Mouse (Mus musculus) hindbrain, embryonic 10.5 days (tissue): Measurements from ENCODE around the gene Rara. TPM values are rescaled to one million over a fixed set of nuclear protein-coding genes. Genes with fewer than 3 reads are reported as not detected.

Source experiments
- DNase-seq: peaks from one replicate; pipeline ENCODE4 v3.0.0-alpha.2; 2017; ENCODE audit warnings: low spot score
- H3K27ac ChIP-seq: fragments of 300-500 bp; sonication (generic); 2 replicates; pipeline ENCODE4 v1.5.1; 2016; ENCODE audit warnings: mild to moderate bottlenecking, moderate library complexity
- H3K27me3 ChIP-seq: fragments of 300-500 bp; sonication (generic); 2 replicates; pipeline ENCODE4 v1.6.1; 2016; ENCODE audit warnings: mild to moderate bottlenecking; ENCODE audit not compliant: poor library complexity, insufficient read depth, severe bottlenecking
- H3K36me3 ChIP-seq: fragments of 300-500 bp; sonication (generic); 2 replicates; pipeline ENCODE4 v1.6.1; 2016; ENCODE audit warnings: mild to moderate bottlenecking, moderate library complexity
- H3K4me1 ChIP-seq: fragments of 300-500 bp; sonication (generic); replicated peaks from 2 replicates; pipeline ENCODE4 v1.6.1; 2016; ENCODE audit warnings: mild to moderate bottlenecking
- H3K4me3 ChIP-seq: fragments of 300-500 bp; sonication (generic); 2 replicates; pipeline ENCODE4 v1.5.1; 2016; ENCODE audit warnings: mild to moderate bottlenecking, moderate library complexity
- H3K9me3 ChIP-seq: fragments of 300-500 bp; sonication (generic); 2 replicates; pipeline ENCODE4 v1.6.1; 2016; ENCODE audit warnings: mild to moderate bottlenecking, moderate library complexity
- WGBS: fragments of 180-500 bp; shearing (Covaris S2); methylation state at CpG from one replicate; pipeline ENCODE4 v1.1.7; 2016; 5-methylcytosine and 5-hydroxymethylcytosine counted together
- polyA plus RNA-seq: library from polyadenylated mRNA; unstranded; fragments of >200 nt; fragmentation: Nextera tagmentation; extraction: Ambion mirVana; gene quantifications from 2 replicates; pipeline ENCODE4 v1.2.1, GENCODE M21; 2016

The Rara gene
- polyA plus RNA-seq = 28.4 and 53.7 TPM in 2 replicates

DNA sequence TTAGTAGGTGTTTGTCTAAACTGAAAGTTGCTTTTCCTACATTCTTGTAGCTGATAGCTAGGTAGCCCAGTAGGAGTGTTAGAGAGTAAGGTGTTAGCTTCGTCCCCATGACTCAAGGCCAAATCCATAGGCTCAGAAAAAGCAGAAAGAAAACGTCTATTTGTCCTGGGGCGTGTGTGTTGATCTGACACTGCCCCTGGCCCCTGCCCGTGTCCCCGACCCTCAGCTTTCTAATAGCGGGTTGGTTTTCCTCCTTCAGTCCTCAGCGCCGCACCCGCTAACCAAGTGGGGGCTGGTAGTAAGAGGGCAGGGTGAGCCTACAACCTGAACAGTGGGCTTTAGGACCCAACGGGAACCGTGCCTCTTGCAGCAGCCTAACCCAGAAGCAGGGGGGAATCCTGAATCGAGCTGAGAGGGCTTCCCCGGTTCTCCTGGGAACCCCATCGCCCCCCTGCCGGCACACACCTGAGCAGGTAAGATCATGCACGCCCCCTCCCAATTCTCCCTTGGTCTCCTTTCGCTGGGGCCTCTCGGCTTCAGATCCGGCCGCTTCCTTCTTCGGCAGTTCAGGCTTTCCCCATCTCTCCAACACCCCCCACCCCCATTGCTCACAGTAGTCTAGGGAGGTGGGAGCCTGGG, at the start of gene Rara:
Rara (plus strand) TSS at position 381 of the 639 bp plus-strand sequence.
- Histone ChIP-seq H3K27ac (peak within 1 kb of the TSS; percentile 91), H3K4me1 (peaks cover 98% of the 10 kb centered on the region), H3K9me3 (no peaks in the 10 kb centered on the region), H3K4me3 (peak within 1 kb of the TSS; percentile 68), H3K27me3 (peaks cover 50% of the 10 kb centered on the region), H3K36me3 (peaks cover 4% of the 10 kb centered on the region)
- 7% methylated on average over 21 of the region's 21 CpGs for WGBS
- peak; percentile 56 for DNase-seq

DNA sequence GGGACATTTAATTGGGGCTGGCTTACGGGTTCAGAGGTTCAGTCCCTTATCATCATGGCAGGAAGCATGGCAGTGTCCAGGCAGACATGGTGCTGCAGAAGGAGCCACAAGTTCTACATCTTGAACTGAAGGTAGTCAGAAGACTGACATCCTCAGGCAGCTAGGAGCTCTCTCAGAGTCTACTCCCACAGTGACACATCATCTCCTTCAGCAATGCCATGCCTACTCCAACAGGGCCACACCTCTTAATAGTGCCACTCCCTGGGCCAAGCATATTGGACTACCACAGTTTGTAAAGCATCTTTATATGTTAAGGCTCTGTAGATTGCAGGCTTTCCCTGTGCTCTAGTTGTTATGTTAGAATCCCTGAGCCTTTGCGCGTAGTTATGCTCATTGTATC, 39.9 kb upstream of the Rara start:
- peaks cover 91% of the 10 kb centered on the region for H3K36me3 ChIP-seq
- no peak overlapping the region for H3K4me3 ChIP-seq
- DNase-seq = no peak
- 97% methylated on average over 3 of the region's 3 CpGs for whole genome bisulfite sequencing
- peaks cover 8% of the 10 kb centered on the region; the same call in 1 of the 2 replicates for H3K4me1 ChIP-seq
- H3K27me3 ChIP-seq = no peaks in the 10 kb centered on the region
- H3K27ac ChIP-seq = no peak overlapping the region
- H3K9me3 ChIP-seq = no peaks in the 10 kb centered on the region

DNA sequence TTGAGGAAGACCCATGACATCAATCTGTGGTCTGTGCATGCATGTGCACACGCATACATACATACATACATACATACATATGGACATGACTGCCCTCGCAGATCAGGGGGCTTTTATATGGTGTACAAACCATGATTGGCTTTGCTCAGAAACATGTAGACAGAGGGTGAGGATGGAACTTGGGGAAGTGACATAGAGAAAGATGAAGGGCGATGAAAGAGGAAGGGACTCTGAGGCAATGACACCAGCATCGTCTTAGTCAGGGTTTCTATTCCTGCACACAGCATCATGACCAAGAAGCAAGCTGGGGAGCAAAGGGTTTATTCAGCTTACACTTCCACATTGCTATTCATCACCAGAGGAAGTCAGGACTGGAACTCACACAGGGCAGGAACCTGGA, 38.5 kb upstream of the Rara start:
- Histone ChIP-seq H3K36me3 (peaks cover 100% of the 10 kb centered on the region), H3K4me3 (no peak overlapping the region), H3K27me3 (no peaks in the 10 kb centered on the region), H3K27ac (no peak overlapping the region), H3K9me3 (no peaks in the 10 kb centered on the region), H3K4me1 (peaks cover 8% of the 10 kb centered on the region; the same call in 1 of the 2 replicates)
- DNase-seq = no peak
- WGBS = 95% methylated on average over 4 of the region's 4 CpGs

DNA sequence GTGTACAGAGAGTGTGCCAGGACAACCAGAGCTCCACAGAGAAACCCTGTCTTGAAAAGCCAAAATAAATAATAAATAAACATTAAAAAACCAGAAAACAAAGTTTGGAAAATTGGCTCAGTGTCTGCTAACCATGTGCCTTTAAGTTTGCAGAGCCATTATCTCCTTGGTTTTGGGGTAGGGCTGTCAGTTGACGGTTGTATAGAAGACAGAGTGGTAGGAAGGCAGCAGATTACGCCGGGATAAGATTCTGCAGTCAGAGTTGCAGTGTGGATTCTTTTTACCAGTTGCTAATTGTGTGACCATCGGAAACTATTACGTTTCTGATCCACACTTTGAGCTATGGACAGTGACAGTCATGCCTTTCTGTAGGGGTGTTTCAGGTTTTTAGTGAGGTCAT, 37.6 kb upstream of the Rara start:
- WGBS = 93% methylated on average over 5 of the region's 5 CpGs
- no peak for DNase-seq
- Histone ChIP-seq H3K4me1 (peaks cover 8% of the 10 kb centered on the region; the same call in 1 of the 2 replicates), H3K36me3 (peaks cover 100% of the 10 kb centered on the region), H3K27ac (no peak overlapping the region), H3K9me3 (no peaks in the 10 kb centered on the region), H3K4me3 (no peak overlapping the region), H3K27me3 (no peaks in the 10 kb centered on the region)

DNA sequence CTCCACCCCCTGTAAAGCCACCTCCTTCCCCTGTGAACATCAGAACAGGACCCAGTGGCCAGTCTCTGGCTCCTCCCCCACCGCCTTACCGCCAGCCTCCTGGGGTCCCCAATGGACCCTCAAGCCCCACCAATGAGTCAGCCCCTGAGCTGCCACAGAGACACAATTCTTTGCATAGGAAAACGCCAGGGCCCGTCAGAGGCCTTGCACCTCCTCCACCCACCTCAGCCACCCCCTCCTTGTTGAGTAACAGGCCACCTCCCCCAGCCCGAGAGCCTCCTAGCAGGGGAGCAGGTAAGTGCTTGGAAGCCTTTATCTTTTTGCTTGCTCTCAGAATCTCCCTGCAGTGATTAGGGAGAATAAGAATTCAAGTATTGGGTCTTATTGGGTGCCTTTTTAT, 35.2 kb upstream of the Rara start:
- Histone ChIP-seq H3K9me3 (no peaks in the 10 kb centered on the region), H3K4me3 (no peak overlapping the region), H3K27ac (0 out of 2 replicates have a peak overlapping the region, but pooled peaks have one; percentile 56), H3K27me3 (no peaks in the 10 kb centered on the region), H3K4me1 (peaks cover 8% of the 10 kb centered on the region; the same call in 1 of the 2 replicates), H3K36me3 (peaks cover 100% of the 10 kb centered on the region)
- 54% methylated on average over 5 of the region's 5 CpGs for WGBS
- DNase-seq = no peak

DNA sequence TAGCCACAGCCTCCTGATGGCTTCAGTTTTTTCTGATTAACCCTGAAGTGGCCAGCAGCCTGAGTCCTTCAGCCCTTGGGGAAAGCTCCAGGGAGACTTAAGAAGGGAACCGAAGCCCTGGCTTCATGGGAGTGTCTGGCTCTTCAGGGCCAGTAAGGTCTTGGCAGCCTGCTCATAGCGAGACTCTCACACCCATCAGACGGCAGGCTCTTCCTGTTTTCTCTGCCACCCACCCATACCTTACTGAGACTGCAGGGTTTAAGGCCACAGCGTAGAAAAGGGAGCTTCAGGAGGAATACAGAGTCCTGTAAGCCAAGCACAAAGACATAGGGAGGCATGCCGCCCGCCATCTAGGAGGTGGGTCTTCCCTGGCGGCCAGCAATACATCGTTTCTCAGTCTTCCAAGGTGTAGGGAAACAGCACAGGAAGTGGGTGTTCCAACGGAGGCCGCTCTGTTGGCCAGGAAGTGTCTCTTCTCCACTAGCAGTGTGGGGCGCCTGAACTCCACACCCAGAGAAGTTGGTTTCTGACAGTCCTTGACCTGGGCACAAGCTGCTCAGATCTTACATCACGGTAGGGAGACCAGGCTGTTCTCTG, 27.0 kb upstream of the Rara start:
- H3K4me1 ChIP-seq = peaks cover 35% of the 10 kb centered on the region
- H3K36me3 ChIP-seq = peaks cover 77% of the 10 kb centered on the region
- H3K27ac ChIP-seq = no peak overlapping the region
- no peaks in the 10 kb centered on the region for H3K9me3 ChIP-seq
- 87% methylated on average over 12 of the region's 12 CpGs for WGBS
- no peak for DNase-seq
- H3K4me3 ChIP-seq = no peak overlapping the region
- H3K27me3 ChIP-seq = no peaks in the 10 kb centered on the region

DNA sequence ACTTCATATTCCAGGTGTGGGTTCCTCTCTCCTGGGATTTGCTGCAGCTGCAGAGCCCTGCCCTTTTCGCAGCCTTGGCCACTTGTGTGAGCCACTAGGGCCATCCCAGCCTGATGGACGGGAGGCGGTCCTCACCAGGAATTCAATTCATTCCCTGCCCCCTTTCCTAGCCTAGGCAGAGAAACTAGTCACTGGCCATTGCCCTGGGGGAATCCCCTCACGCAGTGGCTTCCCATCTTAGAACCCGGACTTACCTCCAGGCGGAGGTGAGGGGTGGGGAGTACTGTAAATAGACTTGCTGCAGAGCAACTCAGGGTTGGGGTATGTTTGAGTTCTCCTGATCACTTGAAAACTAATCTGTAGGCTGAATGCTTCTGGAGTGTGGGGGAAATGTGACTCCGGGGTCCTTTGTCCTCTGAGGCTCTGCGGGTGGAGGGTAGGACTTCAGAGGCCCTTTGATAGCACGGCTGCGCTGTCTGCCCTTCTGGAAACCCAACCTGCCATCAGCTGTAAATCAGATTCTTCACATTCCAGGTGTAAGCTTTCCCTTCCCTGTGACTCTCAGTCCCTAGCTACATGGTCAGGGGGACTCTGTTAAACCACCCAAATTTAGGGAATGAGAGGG, 24.9 kb upstream of the Rara start:
- H3K4me3 ChIP-seq = peak overlapping the region; percentile 33
- no peaks in the 10 kb centered on the region for H3K9me3 ChIP-seq
- H3K27ac ChIP-seq = peak overlapping the region; percentile 89
- H3K27me3 ChIP-seq = no peaks in the 10 kb centered on the region
- H3K4me1 ChIP-seq = peaks cover 42% of the 10 kb centered on the region
- DNase-seq = peak; percentile 70
- WGBS = 5% methylated on average over 10 of the region's 10 CpGs
- peaks cover 59% of the 10 kb centered on the region for H3K36me3 ChIP-seq

DNA sequence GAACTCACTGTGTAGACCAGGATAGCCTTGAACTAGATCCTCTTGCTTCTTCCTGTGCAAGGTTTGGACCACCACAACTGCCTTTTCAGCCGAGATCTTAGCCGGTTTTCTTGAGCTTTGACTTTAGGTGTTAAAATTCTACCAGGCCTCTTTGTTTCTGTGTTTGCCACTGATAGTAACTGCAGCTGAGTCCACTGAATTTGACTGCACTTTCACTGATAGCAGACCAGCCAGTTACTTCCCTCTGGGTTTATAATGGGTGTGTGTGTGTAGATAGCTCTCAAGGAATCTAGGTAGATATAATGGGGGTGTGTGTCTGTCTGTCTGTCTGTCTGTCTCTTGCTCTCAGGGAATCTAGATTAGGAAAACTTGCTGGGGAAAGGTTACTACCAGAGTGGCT, 23.0 kb upstream of the Rara start:
- peaks cover 61% of the 10 kb centered on the region for H3K4me1 ChIP-seq
- no peaks in the 10 kb centered on the region for H3K9me3 ChIP-seq
- H3K27ac ChIP-seq = peak overlapping the region; percentile 89; the same call in 1 of the 2 replicates
- peaks cover 53% of the 10 kb centered on the region for H3K36me3 ChIP-seq
- no peaks in the 10 kb centered on the region for H3K27me3 ChIP-seq
- DNase-seq = no peak
- no peak overlapping the region for H3K4me3 ChIP-seq
- 82% methylated on average over 2 of the region's 2 CpGs for WGBS

DNA sequence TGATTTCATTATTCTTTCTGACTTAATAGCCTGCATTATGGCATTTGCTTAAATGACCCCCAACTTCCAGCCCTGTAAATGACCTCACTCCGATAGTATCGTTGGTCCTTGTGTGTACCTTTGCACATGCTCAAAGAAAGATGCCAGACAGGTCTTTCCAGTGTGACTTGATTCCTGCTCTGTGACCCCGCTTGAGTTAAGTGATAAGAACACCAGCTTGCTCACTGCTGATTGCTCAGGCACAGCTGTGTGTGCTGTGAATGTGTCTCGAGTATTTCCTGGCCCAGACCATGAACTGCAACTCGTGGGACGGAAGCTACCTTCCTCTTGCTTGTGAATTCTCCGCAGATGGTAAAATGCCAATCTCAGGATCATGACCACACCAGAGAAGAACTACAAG, 22.6 kb upstream of the Rara start:
- H3K9me3 ChIP-seq = no peaks in the 10 kb centered on the region
- H3K4me3 ChIP-seq = no peak overlapping the region
- peaks cover 65% of the 10 kb centered on the region for H3K4me1 ChIP-seq
- DNase-seq = no peak
- peaks cover 53% of the 10 kb centered on the region for H3K36me3 ChIP-seq
- 83% methylated on average over 7 of the region's 7 CpGs for WGBS
- H3K27ac ChIP-seq = peak overlapping the region; percentile 18; the same call in 1 of the 2 replicates
- no peaks in the 10 kb centered on the region for H3K27me3 ChIP-seq

DNA sequence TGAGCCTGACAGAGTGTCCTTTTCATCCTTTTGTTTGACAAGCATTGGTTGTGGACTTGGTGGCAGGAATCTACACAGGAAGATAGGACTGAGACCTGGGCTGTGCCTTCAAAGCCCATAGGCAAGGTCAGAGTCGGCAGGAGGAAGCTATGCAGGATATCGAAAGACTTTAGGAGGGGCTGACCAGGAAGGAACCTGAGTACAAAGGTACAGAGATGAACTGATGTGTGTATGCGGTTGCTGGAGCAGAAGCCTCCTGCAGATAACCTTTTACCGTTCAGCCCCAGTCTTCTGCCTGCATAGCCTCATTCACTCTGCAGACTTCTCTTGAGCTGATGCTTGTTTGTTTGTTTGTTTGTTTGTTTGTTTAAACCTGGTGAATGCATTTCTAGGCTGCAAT, 22.0 kb upstream of the Rara start:
- Histone ChIP-seq H3K4me1 (peaks cover 67% of the 10 kb centered on the region), H3K27ac (peak overlapping the region; percentile 18; the same call in 1 of the 2 replicates)
- 83% methylated on average over 4 of the region's 4 CpGs for WGBS

DNA sequence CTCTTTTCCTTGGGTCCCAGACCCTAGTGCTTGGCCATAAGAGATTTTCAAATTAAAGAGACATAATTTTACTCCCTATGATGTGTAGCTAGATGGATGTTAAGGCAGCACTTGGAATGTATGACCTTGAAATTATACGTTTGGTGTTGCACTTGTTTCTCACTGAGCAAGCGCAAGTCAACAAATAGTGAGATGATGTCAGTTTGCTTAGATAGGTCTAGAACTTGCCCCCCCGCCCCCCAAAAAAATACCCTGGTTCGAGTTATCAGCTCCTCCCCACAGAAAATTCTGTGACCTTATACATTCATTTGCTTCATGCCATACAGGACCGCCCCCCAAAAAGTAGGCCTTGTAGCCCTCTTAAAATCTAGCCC, 20.6 kb upstream of the Rara start:
- 59% methylated on average over 5 of the region's 5 CpGs for whole genome bisulfite sequencing
- DNase-seq = no peak
- H3K4me1 ChIP-seq = peaks cover 68% of the 10 kb centered on the region

More for the DNA sequence above, 22.0 kb upstream of the Rara start:
- DNase-seq = no peak
- no peak overlapping the region for H3K4me3 ChIP-seq
- peaks cover 53% of the 10 kb centered on the region for H3K36me3 ChIP-seq
- no peaks in the 10 kb centered on the region for H3K27me3 ChIP-seq
- no peaks in the 10 kb centered on the region for H3K9me3 ChIP-seq

DNA sequence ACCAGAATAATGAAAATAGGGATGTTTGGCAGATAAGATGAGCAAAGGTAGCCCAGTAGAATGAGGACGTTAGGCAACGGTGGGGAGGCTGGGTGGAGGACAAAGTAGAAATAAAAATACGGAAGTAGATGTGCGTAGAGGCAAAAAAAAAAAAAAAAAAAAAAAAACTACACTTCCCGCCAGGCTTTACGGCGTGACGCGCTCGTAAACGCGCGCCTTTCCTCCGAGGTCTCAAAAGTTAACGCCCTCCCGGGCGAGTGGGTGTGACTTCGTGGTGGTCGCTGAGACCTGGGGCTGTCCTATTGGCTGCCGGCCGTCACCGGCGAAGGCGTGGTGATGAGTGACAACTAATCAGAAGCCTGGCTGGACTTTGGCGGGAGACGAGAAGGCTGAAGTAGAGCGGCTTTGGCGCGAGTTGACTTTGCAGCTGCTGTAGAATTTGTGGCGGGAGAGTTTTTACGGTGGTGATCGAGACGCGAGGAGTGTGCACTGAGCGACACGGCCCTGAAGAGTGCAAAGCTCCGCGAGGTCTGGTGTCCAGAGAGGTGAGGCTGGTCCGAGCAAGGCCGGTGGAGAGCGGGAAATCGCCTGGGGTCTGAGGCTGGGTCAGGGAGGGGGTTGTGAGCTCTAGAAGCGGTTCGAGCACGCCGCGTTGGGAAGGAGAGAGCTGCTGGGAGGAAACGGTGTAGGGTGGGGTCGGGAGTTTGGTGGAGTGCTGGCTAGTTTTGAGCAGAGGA, 20.0 kb upstream of the Rara start, which contains the start of gene Cdc6:
Cdc6 (plus strand) TSS at position 365 of the 737 bp plus-strand sequence.
- Histone ChIP-seq H3K27ac (peak within 1 kb of the TSS; percentile 87), H3K36me3 (peaks cover 59% of the 10 kb centered on the region), H3K27me3 (no peaks in the 10 kb centered on the region), H3K9me3 (no peaks in the 10 kb centered on the region), H3K4me3 (peak within 1 kb of the TSS; percentile 78), H3K4me1 (peaks cover 62% of the 10 kb centered on the region)
- WGBS = under 1% methylated on average over 49 of the region's 49 CpGs
- peak; percentile 98 for DNase-seq

More for the DNA sequence above, 20.6 kb upstream of the Rara start:
- peak overlapping the region; percentile 78 for H3K4me3 ChIP-seq
- peak overlapping the region; percentile 87 for H3K27ac ChIP-seq
- H3K27me3 ChIP-seq = no peaks in the 10 kb centered on the region
- no peaks in the 10 kb centered on the region for H3K9me3 ChIP-seq
- H3K36me3 ChIP-seq = peaks cover 53% of the 10 kb centered on the region
